Mouse (Mus musculus) embryonic fibroblast, embryonic 13.5 days (primary cell): ENCODE data around the gene Pnrc1.

Source experiments
- CTCF ChIP-seq: IDR thresholded peaks from 2 replicates; pipeline ENCODE4 v1.5.1; 2011; ENCODE audit warnings: mild to moderate bottlenecking, control low read depth, low read length, moderate library complexity, borderline replicate concordance; ENCODE audit not compliant: insufficient read depth
- POLR2A ChIP-seq: IDR thresholded peaks from 2 replicates; pipeline ENCODE4 v1.6.1; 2011; ENCODE audit warnings: low read depth, mild to moderate bottlenecking, control low read depth, low read length, moderate library complexity

DNA sequence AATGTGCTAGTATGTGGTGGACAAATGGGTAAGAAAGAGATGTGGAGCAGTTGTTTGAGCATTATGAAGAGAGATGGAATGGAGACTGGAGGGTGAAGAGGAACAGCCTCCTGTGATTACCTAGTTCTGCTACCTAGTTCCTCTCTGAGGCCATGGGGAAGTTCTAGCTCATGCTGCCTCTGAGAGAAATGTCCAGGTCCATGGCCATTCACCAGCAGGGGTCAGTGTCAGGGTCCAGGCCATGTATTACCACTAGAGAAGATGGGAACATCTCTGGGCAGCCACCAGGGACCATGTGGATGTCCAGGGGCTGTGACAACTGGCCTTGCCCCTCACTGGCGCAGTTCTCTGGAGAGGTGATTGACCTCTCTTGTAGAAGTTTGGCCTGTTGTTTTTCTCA is 13.1 kb upstream of the Pnrc1 start:
- no peak for TF ChIP-seq CTCF
- TF ChIP-seq POLR2A, result no peak
